Mouse (Mus musculus) limb, embryonic 13.5 days (tissue): Measurements from ENCODE around the gene 4930453N24Rik. TPM values are rescaled to one million over a fixed set of nuclear protein-coding genes. Genes with fewer than 3 reads are reported as not detected.
A peak's percentile ranks its signal among the peaks of the same experiment; 100 is the strongest.

Source experiments
- ATAC-seq: fragments of 200-750 bp; cut with Nextera tagmentation; 2 replicates; pipeline ENCODE4 v1.8.0; 2017; ENCODE audit warnings: low read depth, moderate number of reproducible peaks, moderate TSS enrichment; ENCODE audit not compliant: low FRiP score
- H3K27ac ChIP-seq: fragments of 300-500 bp; sonication (generic); 2 replicates; pipeline ENCODE4 v1.5.1; 2015; ENCODE audit warnings: inconsistent platforms, mild to moderate bottlenecking, moderate library complexity
- H3K27me3 ChIP-seq: fragments of 300-500 bp; sonication (generic); 2 replicates; pipeline ENCODE4 v1.6.1; 2015; ENCODE audit warnings: mild to moderate bottlenecking, inconsistent platforms
- H3K36me3 ChIP-seq: fragments of 300-500 bp; sonication (generic); 2 replicates; pipeline ENCODE4 v1.6.1; 2015; ENCODE audit warnings: inconsistent platforms, mild to moderate bottlenecking, moderate library complexity
- H3K4me1 ChIP-seq: fragments of 300-500 bp; sonication (generic); 2 replicates; pipeline ENCODE4 v1.6.1; 2015; ENCODE audit warnings: inconsistent platforms
- H3K4me2 ChIP-seq: fragments of 300-500 bp; sonication (generic); replicated peaks from 2 replicates; pipeline ENCODE4 v1.6.1; 2015; ENCODE audit warnings: inconsistent platforms, mild to moderate bottlenecking, moderate library complexity
- H3K4me3 ChIP-seq: fragments of 300-500 bp; sonication (generic); 2 replicates; pipeline ENCODE4 v1.5.1; 2015; ENCODE audit warnings: moderate library complexity, mild to moderate bottlenecking, inconsistent platforms
- H3K9ac ChIP-seq: fragments of 300-500 bp; sonication (generic); 2 replicates; pipeline ENCODE4 v1.6.1; 2015; ENCODE audit warnings: mild to moderate bottlenecking, inconsistent platforms
- H3K9me3 ChIP-seq: fragments of 300-500 bp; sonication (generic); 2 replicates; pipeline ENCODE4 v1.6.1; 2016; ENCODE audit warnings: inconsistent platforms
- WGBS: fragments of 180-500 bp; shearing (Covaris S2); methylation state at CpG from one replicate; pipeline ENCODE4 v1.1.7; 2015; 5-methylcytosine and 5-hydroxymethylcytosine counted together
- polyA plus RNA-seq: library from polyadenylated mRNA; unstranded; fragments of >200 nt; fragmentation: Nextera tagmentation; extraction: Ambion mirVana; gene quantifications from 2 replicates; pipeline ENCODE4 v1.2.1, GENCODE M21; 2015

The 4930453N24Rik gene
- polyA plus RNA-seq, 1 experiment from 2014 or later, result 27.1 TPM

DNA sequence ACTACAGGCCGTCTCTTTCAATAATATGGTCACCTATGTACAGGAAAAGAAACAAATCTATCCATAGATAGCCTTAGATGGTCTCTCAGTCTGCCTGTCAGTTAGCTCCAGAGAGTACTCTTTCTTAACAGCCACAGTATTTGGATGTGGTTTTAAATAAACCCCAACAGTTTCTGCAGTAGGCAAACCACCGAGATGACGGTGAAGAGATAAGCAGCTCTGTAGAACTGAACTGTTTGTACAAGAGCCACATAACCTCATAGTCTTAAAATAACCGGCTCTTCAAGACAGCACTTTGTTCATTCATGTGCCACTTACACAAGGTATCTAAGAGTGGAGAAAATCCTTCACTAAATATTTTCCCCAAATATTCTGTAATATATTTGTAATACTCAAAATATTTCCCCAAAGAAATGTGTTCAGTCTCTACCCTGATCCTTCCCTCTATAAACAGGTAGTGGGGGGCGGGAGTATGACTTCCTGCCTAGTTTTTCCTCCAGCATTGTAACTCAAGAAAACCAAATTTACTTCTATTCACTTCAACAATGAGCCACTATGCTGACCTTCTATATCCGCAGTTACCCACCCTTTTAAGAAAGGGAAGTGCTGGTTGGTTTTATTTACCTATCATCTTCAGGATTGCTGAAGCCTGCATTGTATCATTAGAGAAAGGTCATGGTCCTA lies 12.3 kb downstream of the 4930453N24Rik start:
- no peak overlapping the region for H3K4me3 ChIP-seq
- peaks cover 28% of the 10 kb centered on the region for H3K36me3 ChIP-seq
- no peak overlapping the region for H3K27ac ChIP-seq
- no peak overlapping the region for H3K9ac ChIP-seq
- no peak overlapping the region for H3K4me2 ChIP-seq
- peaks cover 9% of the 10 kb centered on the region for H3K9me3 ChIP-seq
- WGBS, result 81% methylated on average over 6 of the region's 6 CpGs
- no peaks in the 10 kb centered on the region for H3K4me1 ChIP-seq
- H3K27me3 ChIP-seq, result no peaks in the 10 kb centered on the region
- no peak for ATAC-seq

DNA sequence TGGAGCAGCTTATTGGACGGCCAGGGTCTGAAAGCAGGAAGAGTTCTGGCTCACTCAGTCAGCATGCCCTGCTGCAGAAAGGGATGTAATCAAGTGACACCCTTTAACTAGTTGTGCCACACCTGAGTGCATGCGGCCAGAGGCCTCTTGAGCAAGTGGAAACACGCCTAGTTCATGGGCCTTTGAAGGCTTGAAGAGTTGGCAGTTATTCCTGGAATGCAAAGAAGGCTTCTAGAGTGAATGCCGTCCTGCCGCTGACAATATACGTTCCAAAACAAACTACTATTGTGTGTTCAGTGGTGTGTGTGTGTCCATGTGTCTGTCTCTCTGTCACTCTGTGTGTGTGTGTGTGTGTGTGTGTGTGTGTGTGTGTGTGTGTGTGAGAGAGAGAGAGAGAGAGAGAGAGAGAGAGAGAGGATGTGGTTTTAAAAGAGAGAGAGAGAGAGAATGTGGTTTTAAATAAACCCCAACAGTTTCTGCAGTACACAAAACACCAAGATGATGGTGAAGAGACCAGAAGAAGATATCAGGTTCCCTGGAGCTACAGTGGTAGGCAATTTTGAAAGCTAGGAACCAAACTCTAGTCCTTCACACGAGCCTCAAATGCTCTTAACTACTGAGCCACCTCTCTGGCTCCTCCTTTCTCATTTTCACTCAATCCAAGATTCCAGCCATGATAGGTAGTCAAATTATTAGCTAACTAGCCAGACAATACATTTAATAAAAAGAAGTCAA lies 13.1 kb downstream of the 4930453N24Rik start:
- Histone ChIP-seq H3K27me3 (no peaks in the 10 kb centered on the region), H3K4me2 (no peak overlapping the region), H3K27ac (no peak overlapping the region), H3K4me1 (no peaks in the 10 kb centered on the region), H3K36me3 (peaks cover 19% of the 10 kb centered on the region), H3K9ac (no peak overlapping the region), H3K9me3 (peaks cover under 1% of the 10 kb centered on the region), H3K4me3 (no peak overlapping the region)
- WGBS, result 84% methylated on average over 7 of the region's 7 CpGs
- ATAC-seq, result no peak

DNA sequence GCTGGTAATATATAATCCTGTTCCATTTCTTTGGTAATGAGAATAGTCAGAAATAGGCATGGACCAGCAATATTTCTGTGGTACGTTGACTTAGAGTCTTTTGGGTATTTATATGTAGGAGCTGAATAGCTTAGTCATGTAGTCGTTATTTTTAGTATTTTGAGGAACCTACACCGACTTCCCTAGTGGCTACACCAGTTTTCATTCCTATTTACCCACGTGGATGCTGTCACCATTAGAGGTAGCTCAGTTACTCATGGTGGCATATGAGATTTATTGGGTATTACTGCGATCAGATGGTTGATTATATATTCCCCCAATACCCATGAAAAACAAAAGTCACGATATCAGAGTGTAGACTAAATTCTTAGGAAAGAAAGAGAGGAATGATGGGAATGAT lies 14.6 kb downstream of the 4930453N24Rik start:
- no peak for ATAC-seq
- no peaks in the 10 kb centered on the region for H3K27me3 ChIP-seq
- H3K36me3 ChIP-seq, result peaks cover 7% of the 10 kb centered on the region; the same call in 1 of the 2 replicates
- H3K9ac ChIP-seq, result no peak overlapping the region
- no peak overlapping the region for H3K4me2 ChIP-seq
- no peaks in the 10 kb centered on the region for H3K4me1 ChIP-seq
- H3K27ac ChIP-seq, result no peak overlapping the region
- no peaks in the 10 kb centered on the region for H3K9me3 ChIP-seq
- H3K4me3 ChIP-seq, result no peak overlapping the region
- WGBS, result 68% methylated on average over 6 of the region's 6 CpGs

DNA sequence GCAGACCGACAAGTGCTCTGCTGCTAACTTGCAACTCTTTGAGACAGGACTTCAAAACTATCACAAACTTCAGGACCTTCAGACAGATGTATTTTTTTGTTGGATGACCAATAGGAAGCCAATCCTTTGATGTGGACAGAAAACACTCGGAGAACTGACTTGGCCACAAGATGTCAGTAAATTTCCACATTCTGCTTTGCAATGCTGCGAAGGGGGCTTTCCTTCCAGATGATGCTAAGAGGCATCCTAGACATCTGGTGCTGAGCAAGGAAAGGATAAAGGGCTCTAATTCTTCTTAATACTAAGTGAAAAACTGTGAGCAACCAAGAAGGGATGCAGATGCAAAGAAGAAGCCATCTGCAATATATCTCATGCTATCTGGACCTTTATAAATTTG lies 16.2 kb downstream of the 4930453N24Rik start:
- no peaks in the 10 kb centered on the region for H3K9me3 ChIP-seq
- H3K4me2 ChIP-seq, result no peak overlapping the region
- H3K9ac ChIP-seq, result no peak overlapping the region
- no peak overlapping the region for H3K4me3 ChIP-seq
- peak; percentile 48 for ATAC-seq
- H3K27me3 ChIP-seq, result no peaks in the 10 kb centered on the region
- 29% methylated on average over 3 of the region's 3 CpGs for WGBS
- no peak overlapping the region for H3K27ac ChIP-seq
- H3K36me3 ChIP-seq, result no peaks in the 10 kb centered on the region
- no peaks in the 10 kb centered on the region for H3K4me1 ChIP-seq

DNA sequence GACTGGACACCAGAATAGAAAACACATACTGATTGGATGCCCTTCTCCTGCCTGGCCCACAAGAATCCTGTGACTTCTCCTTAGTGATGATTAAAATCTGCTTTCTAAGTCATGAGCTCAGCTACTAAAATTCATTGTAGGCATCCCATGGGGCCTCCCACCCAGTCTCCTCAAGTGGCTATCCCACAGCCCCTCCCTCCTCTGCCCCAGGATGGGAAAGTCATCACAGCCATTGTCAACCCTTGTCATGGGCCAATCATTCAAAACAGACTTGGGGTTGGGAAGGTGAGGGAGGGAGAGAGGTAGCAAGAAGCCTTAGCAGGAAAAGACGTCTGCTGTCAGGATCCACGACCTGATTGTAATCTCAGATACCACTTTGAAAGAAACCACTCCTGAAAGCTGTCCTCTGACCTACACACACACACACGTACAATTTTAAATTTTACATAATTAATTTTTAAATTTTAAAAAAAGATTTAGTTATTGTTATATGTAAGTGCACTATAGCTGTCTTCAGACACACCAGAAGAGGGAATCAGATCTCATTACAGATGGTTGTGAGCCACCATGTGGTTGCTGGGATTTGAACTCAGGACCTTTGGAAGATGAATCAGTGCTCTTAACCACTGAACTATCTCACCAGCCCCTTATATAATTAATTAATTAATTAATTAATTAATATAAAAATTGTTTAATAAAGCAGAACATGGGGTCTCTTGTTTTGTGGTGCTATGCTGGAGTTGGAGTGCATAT lies 16.8 kb downstream of the 4930453N24Rik start:
- H3K4me2 ChIP-seq, result no peak overlapping the region
- no peak overlapping the region for H3K27ac ChIP-seq
- 50% methylated on average over 3 of the region's 3 CpGs for WGBS
- no peaks in the 10 kb centered on the region for H3K4me1 ChIP-seq
- H3K4me3 ChIP-seq, result no peak overlapping the region
- no peak for ATAC-seq
- H3K9me3 ChIP-seq, result no peaks in the 10 kb centered on the region
- H3K36me3 ChIP-seq, result no peaks in the 10 kb centered on the region
- no peaks in the 10 kb centered on the region for H3K27me3 ChIP-seq
- no peak overlapping the region for H3K9ac ChIP-seq

DNA sequence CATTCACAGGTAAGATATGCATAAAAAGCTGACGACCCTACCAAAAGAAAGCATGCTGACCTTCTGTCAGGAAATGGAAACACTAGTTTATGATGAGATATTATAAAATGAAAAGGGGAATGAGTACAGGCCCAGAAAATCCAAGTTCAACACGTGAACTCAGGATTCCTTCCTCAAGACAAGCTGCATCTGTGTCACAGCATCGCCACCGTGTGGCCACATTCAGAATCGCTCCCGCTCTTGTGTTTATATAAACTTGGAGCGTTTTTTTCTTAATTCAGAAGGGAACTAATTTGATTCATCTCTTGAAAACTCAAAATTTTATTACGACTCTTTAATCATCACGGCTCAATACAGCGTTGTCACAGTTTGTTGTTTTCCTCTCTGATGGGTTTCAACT lies 22.7 kb downstream of the 4930453N24Rik start:
- no peaks in the 10 kb centered on the region for H3K9me3 ChIP-seq
- no peaks in the 10 kb centered on the region for H3K4me1 ChIP-seq
- H3K4me3 ChIP-seq, result no peak overlapping the region
- no peak overlapping the region for H3K27ac ChIP-seq
- H3K27me3 ChIP-seq, result peaks cover 5% of the 10 kb centered on the region; the same call in 1 of the 2 replicates
- H3K9ac ChIP-seq, result no peak overlapping the region
- H3K36me3 ChIP-seq, result no peaks in the 10 kb centered on the region
- WGBS, result 7% methylated on average over 10 of the region's 10 CpGs
- no peak overlapping the region for H3K4me2 ChIP-seq
- ATAC-seq, result no peak

- WGBS, result 89% methylated on average over 4 of the region's 4 CpGs
- Histone ChIP-seq H3K4me3 (no peak overlapping the region), H3K9me3 (no peaks in the 10 kb centered on the region), H3K4me1 (no peaks in the 10 kb centered on the region), H3K36me3 (no peaks in the 10 kb centered on the region), H3K4me2 (no peak overlapping the region), H3K27me3 (peaks cover 5% of the 10 kb centered on the region; the same call in 1 of the 2 replicates), H3K9ac (no peak overlapping the region), H3K27ac (no peak overlapping the region)
- ATAC-seq, result no peak
Observed at GRCm38 (mm10) chr16:64745089-64745488, 25.9 kb downstream of the 4930453N24Rik start.

GRCm38 (mm10) chr16:64737289-64737688 lies 33.7 kb downstream of the 4930453N24Rik start:
- 38% methylated on average over 5 of the region's 5 CpGs for WGBS
- H3K4me2 ChIP-seq, result no peak overlapping the region
- ATAC-seq, result no peak
- no peak overlapping the region for H3K9ac ChIP-seq
- peaks cover 5% of the 10 kb centered on the region; the same call in 1 of the 2 replicates for H3K27me3 ChIP-seq
- no peak overlapping the region for H3K27ac ChIP-seq
- H3K9me3 ChIP-seq, result no peaks in the 10 kb centered on the region
- H3K4me3 ChIP-seq, result no peak overlapping the region
- no peaks in the 10 kb centered on the region for H3K36me3 ChIP-seq
- H3K4me1 ChIP-seq, result no peaks in the 10 kb centered on the region

DNA sequence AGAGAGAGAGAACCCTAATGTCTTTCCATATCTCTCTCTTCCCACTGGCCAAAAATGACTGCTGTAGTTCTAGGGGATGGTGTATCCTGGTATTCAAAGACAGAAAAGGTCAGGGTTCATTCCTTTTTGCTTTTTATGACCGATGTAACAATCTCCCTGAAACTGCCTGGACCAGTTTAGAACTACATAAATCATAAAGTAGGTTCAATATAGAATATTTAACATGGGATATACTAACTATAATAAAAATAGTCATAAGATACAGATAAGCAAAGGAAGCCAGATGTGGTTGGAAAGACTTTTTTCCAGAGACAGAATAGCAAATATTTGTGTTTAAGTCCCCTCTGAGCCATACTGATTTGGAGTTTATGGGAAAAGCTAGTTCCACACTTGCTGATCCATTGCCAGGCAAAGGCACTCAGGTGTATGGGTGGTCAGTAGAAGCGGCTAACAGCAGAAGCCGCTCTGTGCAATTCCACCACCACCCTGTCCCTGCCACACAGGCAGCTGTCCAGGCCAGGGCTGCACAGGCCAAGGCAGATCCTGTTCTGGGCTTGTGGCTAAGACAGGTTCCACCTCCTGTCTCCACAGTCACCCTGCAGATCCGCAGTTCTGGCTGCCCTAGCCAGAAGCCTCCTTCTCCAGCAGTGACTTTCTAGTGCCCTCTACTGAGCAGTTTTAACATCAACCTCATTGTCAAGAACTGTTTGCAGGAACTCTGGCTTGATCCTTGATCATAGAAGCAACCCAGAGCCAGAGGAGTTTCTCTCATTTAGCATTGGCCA lies 47.5 kb downstream of the 4930453N24Rik start:
- Histone ChIP-seq H3K4me1 (peaks cover 9% of the 10 kb centered on the region), H3K4me3 (no peak overlapping the region), H3K4me2 (no peak overlapping the region), H3K9me3 (no peaks in the 10 kb centered on the region), H3K27me3 (peaks cover 40% of the 10 kb centered on the region), H3K9ac (no peak overlapping the region), H3K27ac (no peak overlapping the region), H3K36me3 (no peaks in the 10 kb centered on the region)
- ATAC-seq, result peak; percentile 93
- WGBS, result 21% methylated on average over 4 of the region's 4 CpGs

GRCm38 (mm10) chr16:64721542-64721941 lies 49.4 kb downstream of the 4930453N24Rik start:
- no peaks in the 10 kb centered on the region for H3K9me3 ChIP-seq
- H3K9ac ChIP-seq, result no peak overlapping the region
- no peak overlapping the region for H3K4me2 ChIP-seq
- H3K4me1 ChIP-seq, result peaks cover 25% of the 10 kb centered on the region
- H3K27me3 ChIP-seq, result peaks cover 37% of the 10 kb centered on the region
- H3K4me3 ChIP-seq, result no peak overlapping the region
- 60% methylated on average over 5 of the region's 5 CpGs for WGBS
- ATAC-seq, result no peak
- no peak overlapping the region for H3K27ac ChIP-seq
- no peaks in the 10 kb centered on the region for H3K36me3 ChIP-seq

DNA sequence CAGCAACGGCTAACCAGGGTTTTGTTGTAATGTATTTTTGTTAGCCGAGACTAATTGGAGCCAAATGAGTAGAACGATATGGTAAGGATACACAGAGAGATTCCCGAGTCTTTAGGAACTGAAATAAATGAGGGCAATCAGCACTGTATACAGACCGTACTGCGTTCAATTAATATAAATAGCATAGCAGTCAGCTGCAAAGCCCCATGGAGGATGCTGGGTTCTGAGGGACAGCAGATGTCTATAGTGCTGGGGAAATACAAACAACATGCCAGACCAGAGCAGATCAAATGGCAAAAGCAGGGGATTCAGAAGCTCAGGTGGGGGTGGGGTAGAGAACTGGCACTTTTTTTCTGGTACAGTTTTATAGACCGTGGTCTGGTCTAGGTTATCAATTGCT lies 51.9 kb downstream of the 4930453N24Rik start:
- 10% methylated on average over 7 of the region's 7 CpGs for WGBS
- peaks cover 23% of the 10 kb centered on the region for H3K27me3 ChIP-seq
- no peak overlapping the region for H3K4me3 ChIP-seq
- no peaks in the 10 kb centered on the region for H3K36me3 ChIP-seq
- H3K9ac ChIP-seq, result no peak overlapping the region
- H3K9me3 ChIP-seq, result no peaks in the 10 kb centered on the region
- H3K4me2 ChIP-seq, result peak overlapping the region; percentile 21; the same call in 1 of the 2 replicates
- H3K27ac ChIP-seq, result no peak overlapping the region
- no peak for ATAC-seq
- peaks cover 25% of the 10 kb centered on the region for H3K4me1 ChIP-seq
